Mouse (Mus musculus) ES-E14 (cell line): ENCODE results near the gene Timm13. TPM values are rescaled to one million over a fixed set of nuclear protein-coding genes. Genes with fewer than 3 reads are reported as not detected.
A peak's percentile ranks its signal among the peaks of the same experiment; 100 is the strongest.

Source experiments
- DNase-seq: peaks from one replicate; pipeline ENCODE4 v3.0.0-alpha.2; 2013; ENCODE audit warnings: low read depth, low spot score
- H3K27ac ChIP-seq: 2 replicates; pipeline ENCODE4 v1.5.1; 2012; ENCODE audit warnings: low read depth, mild to moderate bottlenecking, low read length, moderate library complexity, mixed read lengths; ENCODE audit not compliant: poor library complexity, insufficient read depth, severe bottlenecking
- H3K36me3 ChIP-seq: 2 replicates; pipeline ENCODE4 v1.6.1; 2012; ENCODE audit warnings: mild to moderate bottlenecking, low read length, moderate library complexity, mixed read lengths; ENCODE audit not compliant: control insufficient read depth, poor library complexity, insufficient read depth, severe bottlenecking
- H3K4me1 ChIP-seq, 2 experiments: fragments of 150-350 bp in 1 of 2; sonication (generic) in 1 of 2; 2 replicates each; pipeline ENCODE4 v1.6.1; 2012; ENCODE audit warnings: low read length in 2 of 2, mild to moderate bottlenecking in 1 of 2, mixed read lengths in 1 of 2; ENCODE audit not compliant: control insufficient read depth in 2 of 2, insufficient read depth in 2 of 2, poor library complexity in 1 of 2
- H3K4me3 ChIP-seq, 2 experiments: fragments of 150-350 bp in 1 of 2; sonication (generic) in 1 of 2; 2 replicates each; pipeline ENCODE4 v1.5.1; 2012; ENCODE audit warnings: low read length in 2 of 2, low read depth in 1 of 2, mild to moderate bottlenecking in 1 of 2, mixed read lengths in 1 of 2; ENCODE audit not compliant: insufficient read depth in 1 of 2, poor library complexity in 1 of 2, severe bottlenecking in 1 of 2
- H3K9ac ChIP-seq: 2 replicates; pipeline ENCODE4 v1.6.1; 2012; ENCODE audit warnings: low read depth, mild to moderate bottlenecking, low read length, mixed read lengths; ENCODE audit not compliant: poor library complexity, insufficient read depth, severe bottlenecking
- H3K9me3 ChIP-seq: fragments of 150-350 bp; sonication (generic); 2 replicates; pipeline ENCODE4 v1.6.1; 2012; ENCODE audit warnings: low read depth, mild to moderate bottlenecking, low read length; ENCODE audit not compliant: control insufficient read depth, insufficient read depth
- CHD2 ChIP-seq: IDR thresholded peaks from 2 replicates; pipeline ENCODE4 v1.6.1; 2014; ENCODE audit warnings: mild to moderate bottlenecking, low read depth, low read length, inconsistent platforms
- HCFC1 ChIP-seq: IDR thresholded peaks from 2 replicates; pipeline ENCODE4 v1.6.1; 2012; ENCODE audit warnings: low read length, inconsistent platforms, borderline replicate concordance; ENCODE audit not compliant: insufficient read depth
- MAFK ChIP-seq: IDR thresholded peaks from 2 replicates; pipeline ENCODE4 v1.6.1; 2014; ENCODE audit warnings: mild to moderate bottlenecking, low read depth, low read length, inconsistent platforms; ENCODE audit not compliant: insufficient read depth
- ZC3H11A ChIP-seq: IDR thresholded peaks from 2 replicates; pipeline ENCODE4 v1.6.1; 2012; ENCODE audit warnings: low read depth, mild to moderate bottlenecking, inconsistent platforms, low read length, borderline replicate concordance
- ZNF384 ChIP-seq: IDR thresholded peaks from 2 replicates; pipeline ENCODE4 v1.6.1; 2012; ENCODE audit warnings: low read depth, low read length, inconsistent platforms
- in situ Hi-C, 2 experiments: fragments of 600-800 bp; cut with MboI; formaldehyde crosslinking; loops; one replicate each; pipeline ENCODE4 v1.15.1; 2025; ENCODE audit warnings: low sequenced_read_pairs in 2 of 2, inconsistent platforms in 1 of 2; ENCODE audit not compliant: unreplicated experiment in 2 of 2
- total RNA-seq: library from RNA; depleted of rRNA; stranded (reverse); fragments of 300-350 nt; gene quantifications from 2 replicates; pipeline ENCODE4 v1.2.3, GENCODE M21; 2012

The Timm13 gene
- total RNA-seq, 1 experiment, result 244 TPM

GRCm38 (mm10) chr10:80942919-80943318, 42.1 kb upstream of the Timm13 start:
- in situ Hi-C loops, result no loop called here
- TF ChIP-seq CHD2, result no peak
- Histone ChIP-seq H3K9me3 (no peaks in the 10 kb centered on the region), H3K36me3 (no peaks in the 10 kb centered on the region), H3K4me1 (peaks cover 15 to 35% of the 10 kb centered on the region in 2 experiments), H3K4me3 (no peak overlapping the region), H3K9ac (0 out of 2 replicates have a peak overlapping the region, but pooled peaks have one; percentile 9), H3K27ac (no peak overlapping the region)
- DNase-seq, result no peak

GRCm38 (mm10) chr10:80940988-80941347, 40.2 kb upstream of the Timm13 start:
- Histone ChIP-seq H3K9me3 (no peaks in the 10 kb centered on the region), H3K4me1 (peaks cover 20 to 40% of the 10 kb centered on the region in 2 experiments), H3K27ac (peak overlapping the region; percentile 89), H3K36me3 (no peaks in the 10 kb centered on the region), H3K9ac (peak overlapping the region; percentile 19; the same call in 1 of the 2 replicates), H3K4me3 (peak overlapping the region in 1 of 2 experiments; percentile 32; a peak in 2 of 4 replicates)
- in situ Hi-C loops, result no loop called here
- TF ChIP-seq MAFK (no peak), HCFC1 (no peak), ZC3H11A (no peak), CHD2 (no peak), ZNF384 (no peak)
- DNase-seq, result no peak

- Histone ChIP-seq H3K4me3 (peak overlapping the region; percentile 30 to 32; a peak in 3 of 4 replicates), H3K9ac (peak overlapping the region; percentile 29; the same call in 1 of the 2 replicates), H3K9me3 (no peaks in the 10 kb centered on the region), H3K36me3 (no peaks in the 10 kb centered on the region), H3K27ac (peak overlapping the region; percentile 89), H3K4me1 (peaks cover 20 to 44% of the 10 kb centered on the region in 2 experiments)
- DNase-seq, result peak; percentile 65
- TF ChIP-seq ZNF384, result no peak
- no peak for TF ChIP-seq ZC3H11A
- no peak for TF ChIP-seq CHD2
- TF ChIP-seq HCFC1, result no peak
- TF ChIP-seq MAFK, result no peak
- in situ Hi-C loops, result no loop called here
Observed at GRCm38 (mm10) chr10:80940320-80940987, 39.7 kb upstream of the Timm13 start.

- H3K9ac ChIP-seq, result peak overlapping the region; percentile 29; the same call in 1 of the 2 replicates
Observed at GRCm38 (mm10) chr10:80939671-80940070, 38.9 kb upstream of the Timm13 start.

More at GRCm38 (mm10) chr10:80939671-80940070, 38.9 kb upstream of the Timm13 start:
- H3K4me3 ChIP-seq, result peak overlapping the region; percentile 32 to 38
- peak overlapping the region; percentile 89 for H3K27ac ChIP-seq
- DNase-seq, result peak; percentile 76
- no peaks in the 10 kb centered on the region for H3K36me3 ChIP-seq
- in situ Hi-C loops, result no loop called here
- TF ChIP-seq CHD2 (no peak), ZC3H11A (no peak), HCFC1 (no peak), ZNF384 (no peak), MAFK (no peak)
- H3K4me1 ChIP-seq, result peaks cover 22 to 46% of the 10 kb centered on the region in 2 experiments
- no peaks in the 10 kb centered on the region for H3K9me3 ChIP-seq
